Mouse (Mus musculus): ENCODE results near the gene Fam193b. TPM values are rescaled to one million over a fixed set of nuclear protein-coding genes. Genes with fewer than 3 reads are reported as not detected.

Gene Fam193b
- polyA plus RNA-seq, 2 experiments, result 4.0 to 20.9 TPM

- no peaks in the 10 kb centered on the region for H3K4me1 ChIP-seq (replicated peaks; ENCODE audit: control insufficient read depth in 2 of 2, insufficient read depth in 2 of 2, low read length in 1 of 2)
- H3K4me2 ChIP-seq (ENCODE audit: low read depth), result no peak overlapping the region
- no peaks in the 10 kb centered on the region for H3K36me3 ChIP-seq (replicated peaks; ENCODE audit: control insufficient read depth, insufficient read depth, low read depth)
- no peak overlapping the region for H3K27ac ChIP-seq
- no peak overlapping the region for H3K9ac ChIP-seq (replicated peaks)
- no peaks in the 10 kb centered on the region for H3K27me3 ChIP-seq (ENCODE audit: control insufficient read depth, insufficient read depth, low read length)
- H3K9me3 ChIP-seq (ENCODE audit: control insufficient read depth, low read length), result no peaks in the 10 kb centered on the region
- ATAC-seq (ENCODE audit: insufficient read depth) (no peak), DNase-seq (ENCODE audit: low read depth in 3 of 3, low spot score in 3 of 3) (no peak)
- 72% methylated on average over 6 of the region's 6 CpGs for WGBS (ENCODE audit: insufficient replicate concordance)
- TF ChIP-seq EP300 (IDR thresholded peaks at IDR 0.05; ENCODE audit: low read depth), result no peak
- TF ChIP-seq CTCF (IDR thresholded peaks at IDR 0.05; ENCODE audit: low read depth), result no peak
- no peak overlapping the region for H3K4me3 ChIP-seq (ENCODE audit: insufficient read depth in 1 of 2, low read depth in 2 of 2, low read length in 2 of 2)
Observed at GRCm38 (mm10) chr13:55496661-55497060, 74.3 kb downstream of the Fam193b start.

GRCm38 (mm10) chr13:55495702-55496101, 75.2 kb downstream of the Fam193b start:
- Histone ChIP-seq H3K4me3 (ENCODE audit: insufficient read depth in 1 of 2, low read depth in 2 of 2, low read length in 2 of 2) (no peak overlapping the region), H3K9me3 (ENCODE audit: control insufficient read depth, low read length) (no peaks in the 10 kb centered on the region), H3K4me1 (replicated peaks; ENCODE audit: control insufficient read depth in 2 of 2, insufficient read depth in 2 of 2, low read length in 1 of 2) (no peaks in the 10 kb centered on the region), H3K36me3 (replicated peaks; ENCODE audit: control insufficient read depth, insufficient read depth, low read depth) (no peaks in the 10 kb centered on the region), H3K27ac (no peak overlapping the region), H3K27me3 (ENCODE audit: control insufficient read depth, insufficient read depth, low read length) (no peaks in the 10 kb centered on the region; the same call in 1 of the 2 replicates), H3K4me2 (ENCODE audit: low read depth) (no peak overlapping the region), H3K9ac (replicated peaks) (no peak overlapping the region)
- TF ChIP-seq EP300 (IDR thresholded peaks at IDR 0.05; ENCODE audit: low read depth) (no peak), CTCF (IDR thresholded peaks at IDR 0.05; ENCODE audit: low read depth) (no peak)
- DNase-seq (ENCODE audit: low read depth in 3 of 3, low spot score in 3 of 3) (no peak), ATAC-seq (ENCODE audit: insufficient read depth) (no peak)
- 47% methylated on average over 4 of the region's 4 CpGs for WGBS (ENCODE audit: insufficient replicate concordance)

GRCm38 (mm10) chr13:55494883-55495621, 75.9 kb downstream of the Fam193b start:
- no peak overlapping the region for H3K9ac ChIP-seq (replicated peaks)
- H3K36me3 ChIP-seq (replicated peaks; ENCODE audit: control insufficient read depth, insufficient read depth, low read depth), result no peaks in the 10 kb centered on the region
- no peak overlapping the region for H3K4me3 ChIP-seq (ENCODE audit: insufficient read depth in 1 of 2, low read depth in 2 of 2, low read length in 2 of 2)
- H3K4me1 ChIP-seq (replicated peaks; ENCODE audit: control insufficient read depth in 2 of 2, insufficient read depth in 2 of 2, low read length in 1 of 2), result no peaks in the 10 kb centered on the region
- no peak for TF ChIP-seq CTCF (IDR thresholded peaks at IDR 0.05; ENCODE audit: low read depth)
- no peak for TF ChIP-seq EP300 (IDR thresholded peaks at IDR 0.05; ENCODE audit: low read depth)
- WGBS (ENCODE audit: insufficient replicate concordance), result 12% methylated on average over 18 of the region's 18 CpGs
- DNase-seq (ENCODE audit: low read depth in 3 of 3, low spot score in 3 of 3), result no peak
- no peak overlapping the region for H3K27ac ChIP-seq
- H3K9me3 ChIP-seq (ENCODE audit: control insufficient read depth, low read length), result no peaks in the 10 kb centered on the region
- no peak overlapping the region for H3K4me2 ChIP-seq (ENCODE audit: low read depth)
- no peak for ATAC-seq (ENCODE audit: insufficient read depth)
- no peaks in the 10 kb centered on the region; the same call in 1 of the 2 replicates for H3K27me3 ChIP-seq (ENCODE audit: control insufficient read depth, insufficient read depth, low read length)

- 22% methylated on average over 2 of the region's 2 CpGs for WGBS (ENCODE audit: insufficient replicate concordance)
- H3K4me2 ChIP-seq (ENCODE audit: low read depth), result no peak overlapping the region
- H3K27me3 ChIP-seq (ENCODE audit: control insufficient read depth, insufficient read depth, low read length), result peaks cover under 1% of the 10 kb centered on the region; the same call in 1 of the 2 replicates
- H3K36me3 ChIP-seq (replicated peaks; ENCODE audit: control insufficient read depth, insufficient read depth, low read depth), result no peaks in the 10 kb centered on the region
- H3K9ac ChIP-seq (replicated peaks), result no peak overlapping the region
- no peak overlapping the region for H3K4me3 ChIP-seq (ENCODE audit: insufficient read depth in 1 of 2, low read depth in 2 of 2, low read length in 2 of 2)
- H3K9me3 ChIP-seq (ENCODE audit: control insufficient read depth, low read length), result no peaks in the 10 kb centered on the region
- no peaks in the 10 kb centered on the region for H3K4me1 ChIP-seq (replicated peaks; ENCODE audit: control insufficient read depth in 2 of 2, insufficient read depth in 2 of 2, low read length in 1 of 2)
- DNase-seq (ENCODE audit: low read depth in 3 of 3, low spot score in 3 of 3) (no peak), ATAC-seq (ENCODE audit: insufficient read depth) (no peak)
- H3K27ac ChIP-seq, result no peak overlapping the region
- TF ChIP-seq CTCF (IDR thresholded peaks at IDR 0.05; ENCODE audit: low read depth), result no peak
Observed at GRCm38 (mm10) chr13:55494257-55494656, 76.7 kb downstream of the Fam193b start.

Small RNAs within 50 kb of the gene (microRNA-seq; reads per million reads assigned to microRNA genes)
- 1.3 reads per million for gene Mir6945

Other genes with a start within 250 kb of the Fam193b start
- gene Rab24, start 249.2 kb downstream of the Fam193b start, polyA plus RNA-seq (2012; rRNA removed), result 42.3 and 47.1 TPM in 2 replicates
- gene Rab24, start 249.2 kb downstream of the Fam193b start, polyA plus RNA-seq (2014; fragmentation: Nextera tagmentation; extraction: Ambion mirVana), result 43.9 and 50.7 TPM in 2 replicates
- gene Mxd3, start 241.3 kb downstream of the Fam193b start, polyA plus RNA-seq (2012; rRNA removed), result 32.6 and 32.8 TPM in 2 replicates
- gene Mxd3, start 241.3 kb downstream of the Fam193b start, polyA plus RNA-seq (2014; fragmentation: Nextera tagmentation; extraction: Ambion mirVana), result 23.5 and 26.3 TPM in 2 replicates
- 34.6 and 35.3 TPM in 2 replicates for gene Lman2, start 208.3 kb downstream of the Fam193b start, polyA plus RNA-seq (2012; rRNA removed)
- 50.3 and 51.6 TPM in 2 replicates for gene Lman2, start 208.3 kb downstream of the Fam193b start, polyA plus RNA-seq (2014; fragmentation: Nextera tagmentation; extraction: Ambion mirVana)
- 1.4 and 1.6 TPM in 2 replicates for gene Rgs14, start 201.4 kb downstream of the Fam193b start, polyA plus RNA-seq (2012; rRNA removed)
- 1.3 and 1.7 TPM in 2 replicates for gene Rgs14, start 201.4 kb downstream of the Fam193b start, polyA plus RNA-seq (2014; fragmentation: Nextera tagmentation; extraction: Ambion mirVana)
- 0.01 TPM in 1 of 2 replicates, not detected in the other for gene Slc34a1, start 172.9 kb downstream of the Fam193b start, polyA plus RNA-seq (2012; rRNA removed)
- gene Slc34a1, start 172.9 kb downstream of the Fam193b start, polyA plus RNA-seq (2014; fragmentation: Nextera tagmentation; extraction: Ambion mirVana), result not detected in 2 replicates
- gene Pfn3, start 155.9 kb downstream of the Fam193b start, polyA plus RNA-seq (2012; rRNA removed), result not detected in 2 replicates
- not detected in 2 replicates for gene Pfn3, start 155.9 kb downstream of the Fam193b start, polyA plus RNA-seq (2014; fragmentation: Nextera tagmentation; extraction: Ambion mirVana)
- 53.4 and 68.7 TPM in 2 replicates for gene F12, start 144.3 kb downstream of the Fam193b start, polyA plus RNA-seq (2012; rRNA removed)
- 72.0 and 82.0 TPM in 2 replicates for gene F12, start 144.3 kb downstream of the Fam193b start, polyA plus RNA-seq (2014; fragmentation: Nextera tagmentation; extraction: Ambion mirVana)
- 21.0 and 26.1 TPM in 2 replicates for gene Grk6, start 126.0 kb downstream of the Fam193b start, polyA plus RNA-seq (2012; rRNA removed)
- gene Grk6, start 126.0 kb downstream of the Fam193b start, polyA plus RNA-seq (2014; fragmentation: Nextera tagmentation; extraction: Ambion mirVana), result 22.6 and 25.7 TPM in 2 replicates
- 0.32 and 0.62 TPM in 2 replicates for gene Prr7, start 106.9 kb downstream of the Fam193b start, polyA plus RNA-seq (2012; rRNA removed)
- 0.14 TPM in 1 of 2 replicates, not detected in the other for gene Prr7, start 106.9 kb downstream of the Fam193b start, polyA plus RNA-seq (2014; fragmentation: Nextera tagmentation; extraction: Ambion mirVana)
- gene Dbn1, start 83.0 kb downstream of the Fam193b start, polyA plus RNA-seq (2012; rRNA removed), result 5.1 and 5.3 TPM in 2 replicates
- 3.7 and 4.1 TPM in 2 replicates for gene Dbn1, start 83.0 kb downstream of the Fam193b start, polyA plus RNA-seq (2014; fragmentation: Nextera tagmentation; extraction: Ambion mirVana)
- 11.5 and 13.7 TPM in 2 replicates for gene Pdlim7, start 57.4 kb downstream of the Fam193b start, polyA plus RNA-seq (2012; rRNA removed)
- 15.3 and 18.6 TPM in 2 replicates for gene Pdlim7, start 57.4 kb downstream of the Fam193b start, polyA plus RNA-seq (2014; fragmentation: Nextera tagmentation; extraction: Ambion mirVana)
- gene Dok3, start 41.8 kb downstream of the Fam193b start, polyA plus RNA-seq (2012; rRNA removed), result 4.7 and 4.8 TPM in 2 replicates
- gene Dok3, start 41.8 kb downstream of the Fam193b start, polyA plus RNA-seq (2014; fragmentation: Nextera tagmentation; extraction: Ambion mirVana), result 2.9 and 3.0 TPM in 2 replicates
- 18.9 and 29.4 TPM in 2 replicates for gene Ddx41, start 34.5 kb downstream of the Fam193b start, polyA plus RNA-seq (2012; rRNA removed)
- gene Ddx41, start 34.5 kb downstream of the Fam193b start, polyA plus RNA-seq (2014; fragmentation: Nextera tagmentation; extraction: Ambion mirVana), result 23.6 and 27.0 TPM in 2 replicates
- gene Tmed9, start 2.6 kb upstream of the Fam193b start, polyA plus RNA-seq (2012; rRNA removed), result 36.9 and 58.3 TPM in 2 replicates
- 19.5 and 20.7 TPM in 2 replicates for gene Tmed9, start 2.6 kb upstream of the Fam193b start, polyA plus RNA-seq (2014; fragmentation: Nextera tagmentation; extraction: Ambion mirVana)
- gene B4galt7, start 28.8 kb upstream of the Fam193b start, polyA plus RNA-seq (2012; rRNA removed), result 5.5 and 5.8 TPM in 2 replicates
- 1.8 and 1.9 TPM in 2 replicates for gene B4galt7, start 28.8 kb upstream of the Fam193b start, polyA plus RNA-seq (2014; fragmentation: Nextera tagmentation; extraction: Ambion mirVana)
- gene Caml, start 51.9 kb upstream of the Fam193b start, polyA plus RNA-seq (2012; rRNA removed), result 7.4 and 12.4 TPM in 2 replicates
- gene Caml, start 51.9 kb upstream of the Fam193b start, polyA plus RNA-seq (2014; fragmentation: Nextera tagmentation; extraction: Ambion mirVana), result 13.4 and 13.5 TPM in 2 replicates
- 9.8 and 19.3 TPM in 2 replicates for gene Ddx46, start 63.9 kb upstream of the Fam193b start, polyA plus RNA-seq (2012; rRNA removed)
- 17.4 and 19.2 TPM in 2 replicates for gene Ddx46, start 63.9 kb upstream of the Fam193b start, polyA plus RNA-seq (2014; fragmentation: Nextera tagmentation; extraction: Ambion mirVana)
- 14.7 and 17.4 TPM in 2 replicates for gene B230219D22Rik, start 122.0 kb upstream of the Fam193b start, polyA plus RNA-seq (2012; rRNA removed)
- gene B230219D22Rik, start 122.0 kb upstream of the Fam193b start, polyA plus RNA-seq (2014; fragmentation: Nextera tagmentation; extraction: Ambion mirVana), result 8.4 and 9.7 TPM in 2 replicates
- gene Txndc15, start 143.5 kb upstream of the Fam193b start, polyA plus RNA-seq (2012; rRNA removed), result 8.8 and 10.4 TPM in 2 replicates
- gene Txndc15, start 143.5 kb upstream of the Fam193b start, polyA plus RNA-seq (2014; fragmentation: Nextera tagmentation; extraction: Ambion mirVana), result 26.7 and 28.5 TPM in 2 replicates
- 19.7 and 25.1 TPM in 2 replicates for gene Pcbd2, start 156.2 kb upstream of the Fam193b start, polyA plus RNA-seq (2012; rRNA removed)
- gene Pcbd2, start 156.2 kb upstream of the Fam193b start, polyA plus RNA-seq (2014; fragmentation: Nextera tagmentation; extraction: Ambion mirVana), result 35.7 and 40.9 TPM in 2 replicates
- gene Catsper3, start 213.4 kb upstream of the Fam193b start, polyA plus RNA-seq (2012; rRNA removed), result 0.03 TPM in 1 of 2 replicates, not detected in the other
- 0.13 TPM in 1 of 2 replicates, not detected in the other for gene Catsper3, start 213.4 kb upstream of the Fam193b start, polyA plus RNA-seq (2014; fragmentation: Nextera tagmentation; extraction: Ambion mirVana)